Mouse (Mus musculus): Measurements from ENCODE around the gene Klhdc7b.
A peak's percentile ranks its signal among the peaks of the same experiment; 100 is the strongest.

Gene Klhdc7b

DNA sequence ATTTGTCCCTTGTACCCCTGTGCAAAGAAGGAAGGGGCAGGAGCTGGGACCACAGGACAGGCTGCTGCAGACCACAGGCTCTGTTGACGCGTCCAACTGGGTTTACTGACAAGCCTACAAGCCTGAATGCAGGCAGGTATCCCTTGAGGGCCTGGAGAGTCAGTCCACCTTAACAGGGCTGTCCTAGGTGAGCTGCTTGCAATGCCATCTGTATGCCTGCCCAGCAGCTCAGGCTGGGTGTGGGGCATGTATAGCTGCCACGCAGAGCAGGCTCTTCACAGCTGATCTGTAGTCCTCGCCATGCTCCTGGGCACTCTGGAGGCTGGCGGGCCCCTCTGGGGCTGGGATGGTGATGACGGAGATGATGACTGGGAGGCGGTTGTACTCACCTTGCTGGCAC lies at the start of gene Klhdc7b:
TSS of gene Klhdc7b (plus strand) at position 301 of the 400 bp plus-strand sequence.
- DNase-seq = no peak

DNA sequence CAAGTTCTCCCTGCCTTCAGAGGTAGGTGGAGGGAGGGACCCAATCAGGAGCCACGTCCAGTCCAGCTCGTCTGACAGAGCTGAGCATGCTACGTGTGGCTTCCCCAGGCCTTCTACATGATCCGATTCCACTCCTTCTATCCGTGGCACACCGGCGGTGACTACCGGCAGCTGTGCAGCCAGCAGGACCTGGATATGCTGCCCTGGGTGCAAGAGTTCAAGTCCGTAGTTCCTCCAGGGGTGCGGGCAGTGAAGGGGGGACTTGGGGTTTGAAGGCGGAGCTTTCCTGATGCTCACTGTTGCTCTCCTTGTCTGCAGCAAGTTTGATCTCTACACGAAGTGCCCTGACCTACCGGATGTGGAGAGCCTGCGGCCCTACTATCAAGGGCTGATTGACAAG lies 48.3 kb upstream of the Klhdc7b start:
- DNase-seq = no peak

DNA sequence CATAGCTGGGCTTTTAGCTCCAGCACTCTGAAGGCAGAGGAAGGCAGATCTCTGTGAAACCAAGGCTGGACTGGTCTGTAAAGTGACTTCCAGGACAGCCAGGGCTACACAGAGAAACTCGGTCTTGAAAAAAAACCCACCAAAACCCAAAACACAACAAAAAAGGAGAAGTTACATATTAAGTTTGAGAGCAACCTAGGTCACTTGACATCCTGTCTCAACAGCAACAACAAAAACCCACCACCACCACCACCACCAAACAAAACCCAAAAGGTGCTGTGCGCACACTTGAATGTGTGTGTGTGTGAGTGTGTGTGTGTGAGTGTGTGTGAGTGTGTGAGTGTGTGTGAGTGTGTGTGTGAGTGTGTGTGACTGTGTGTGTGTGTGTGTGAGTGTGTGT lies 45.0 kb upstream of the Klhdc7b start:
- DNase-seq = no peak

DNA sequence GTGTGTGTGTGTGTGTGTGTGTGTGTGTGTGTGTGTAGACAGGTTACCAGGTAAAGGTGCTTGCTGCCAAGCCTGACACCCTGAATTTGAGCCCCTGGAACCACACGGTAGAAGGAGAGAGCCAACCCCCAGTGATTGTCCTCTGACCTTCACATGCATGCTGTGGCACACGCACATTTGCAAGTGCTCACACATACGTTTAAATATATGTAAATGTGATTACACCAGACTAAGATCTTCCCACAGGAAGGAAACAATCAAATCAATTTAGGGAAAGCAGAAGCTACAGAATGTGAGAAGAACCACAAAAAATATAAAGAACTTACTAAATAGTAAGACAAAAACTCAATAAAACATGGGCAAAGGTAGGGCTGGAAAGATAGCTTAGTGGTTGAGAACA lies 44.6 kb upstream of the Klhdc7b start:
- DNase-seq = no peak

DNA sequence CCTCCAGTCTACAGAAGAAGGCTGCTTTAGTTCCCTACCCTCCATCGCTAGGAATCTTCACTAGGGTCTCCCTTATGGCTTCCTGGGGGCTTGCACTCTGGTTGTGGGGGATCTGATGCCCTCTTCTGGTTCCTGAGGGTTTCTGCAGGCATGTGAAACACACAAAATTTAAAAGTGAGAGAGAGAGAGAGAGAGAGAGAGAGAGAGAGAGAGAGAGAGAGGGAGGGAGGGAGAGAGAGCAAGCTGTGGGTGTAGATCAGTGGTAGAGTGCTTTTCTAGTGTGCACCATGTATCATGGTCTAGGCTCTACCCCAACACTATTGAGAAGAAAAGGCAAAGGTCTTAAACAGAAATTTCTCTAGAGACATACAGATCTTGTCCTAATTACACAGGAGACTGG lies 43.0 kb upstream of the Klhdc7b start:
- DNase-seq = no peak

DNA sequence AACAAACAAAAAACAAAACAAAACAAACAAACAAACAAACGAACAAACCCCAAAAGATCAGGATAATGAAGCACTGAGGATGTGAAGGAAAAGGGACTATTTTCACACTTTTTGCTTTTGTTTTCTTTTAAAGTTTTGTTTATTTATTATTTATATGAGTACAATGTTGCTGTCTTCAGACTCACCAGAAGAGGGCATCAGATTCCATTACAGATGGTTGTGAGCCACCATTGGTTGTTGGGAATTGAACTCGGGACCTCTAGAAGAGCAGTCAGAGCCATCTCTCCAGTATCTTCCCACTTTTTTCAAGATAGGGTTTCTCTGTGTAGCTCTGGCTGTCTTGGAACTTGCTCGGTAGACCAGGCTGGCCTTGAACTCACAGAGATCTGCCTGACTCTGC lies 41.4 kb upstream of the Klhdc7b start:
- no peak for DNase-seq

DNA sequence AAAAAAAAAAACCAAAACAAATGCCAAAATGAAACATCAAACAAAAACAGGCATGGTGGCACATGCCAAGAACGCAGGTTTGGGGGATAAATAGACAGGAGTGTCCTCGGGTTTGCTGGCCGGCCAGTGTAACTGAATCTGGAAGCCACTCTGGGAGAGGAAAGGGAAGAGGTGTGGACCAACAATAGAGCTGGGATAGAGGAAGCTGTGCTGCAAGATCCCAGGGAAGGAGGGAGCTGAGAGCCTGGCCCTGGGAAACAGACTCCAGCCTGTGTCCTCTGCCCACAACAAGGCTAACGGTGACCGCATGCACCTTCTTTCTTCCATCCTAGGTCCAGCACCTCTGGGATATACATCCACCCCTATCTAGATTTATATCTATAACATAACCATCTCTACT lies 34.3 kb upstream of the Klhdc7b start:
- no peak for DNase-seq

DNA sequence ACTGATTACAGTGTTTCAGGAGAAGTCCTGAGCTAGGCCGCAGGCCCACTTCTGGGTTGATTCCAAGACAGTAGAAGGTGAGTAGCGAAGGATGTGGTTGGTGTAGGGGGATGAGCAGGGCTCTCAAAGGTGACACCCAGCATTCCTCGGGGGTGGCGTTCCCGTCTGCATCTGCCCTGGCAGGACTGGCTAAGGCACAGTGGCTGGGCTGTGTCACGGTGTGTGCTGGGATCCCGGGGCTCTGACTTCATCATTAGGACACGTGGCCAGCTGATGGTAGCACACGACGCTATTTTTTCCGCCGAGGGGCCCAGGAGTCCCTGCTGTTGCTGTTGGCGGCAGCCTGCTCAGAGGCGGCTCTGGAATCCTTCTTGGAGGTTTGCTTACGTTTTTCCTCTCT lies 33.4 kb upstream of the Klhdc7b start:
- no peak for DNase-seq

DNA sequence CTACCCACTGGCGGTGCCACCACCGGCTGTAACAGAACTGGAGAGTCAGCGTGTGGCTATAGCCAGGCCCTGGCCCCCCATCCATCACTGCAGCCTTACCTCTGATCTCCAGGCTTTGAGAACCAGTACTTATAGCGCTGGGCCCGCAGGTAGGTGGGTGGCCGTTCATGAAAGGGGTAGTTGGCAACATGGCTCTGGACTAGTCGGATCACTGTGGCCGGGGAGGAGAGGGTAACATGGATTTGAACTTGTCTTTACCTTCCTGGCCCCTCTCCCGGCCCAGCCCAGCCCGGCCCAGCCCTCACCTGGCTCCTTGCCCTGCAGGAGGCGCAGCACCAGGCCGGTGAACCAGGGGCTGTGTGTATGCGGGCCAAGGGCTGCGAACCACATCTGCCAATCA lies 32.7 kb upstream of the Klhdc7b start:
- DNase-seq = no peak

DNA sequence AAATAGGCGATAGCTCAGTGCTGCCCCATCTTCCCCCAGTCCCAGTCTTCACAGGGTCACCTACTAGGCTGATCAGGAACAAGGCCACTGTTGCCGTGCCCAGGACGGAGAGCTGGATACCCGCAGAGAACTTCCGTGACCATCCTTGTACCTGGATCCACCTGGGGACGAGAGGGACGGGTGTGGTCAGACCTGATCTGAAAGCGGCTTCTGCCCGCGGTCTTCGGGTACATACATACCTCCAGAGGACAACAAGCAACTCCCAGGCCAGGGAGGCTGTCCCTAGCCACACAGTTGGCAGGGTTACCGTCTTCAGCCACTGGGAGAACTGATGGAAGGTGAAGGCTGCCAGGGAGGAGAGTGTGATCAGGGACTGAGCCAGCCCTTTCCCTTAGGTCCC lies 31.9 kb upstream of the Klhdc7b start:
- no peak for DNase-seq

DNA sequence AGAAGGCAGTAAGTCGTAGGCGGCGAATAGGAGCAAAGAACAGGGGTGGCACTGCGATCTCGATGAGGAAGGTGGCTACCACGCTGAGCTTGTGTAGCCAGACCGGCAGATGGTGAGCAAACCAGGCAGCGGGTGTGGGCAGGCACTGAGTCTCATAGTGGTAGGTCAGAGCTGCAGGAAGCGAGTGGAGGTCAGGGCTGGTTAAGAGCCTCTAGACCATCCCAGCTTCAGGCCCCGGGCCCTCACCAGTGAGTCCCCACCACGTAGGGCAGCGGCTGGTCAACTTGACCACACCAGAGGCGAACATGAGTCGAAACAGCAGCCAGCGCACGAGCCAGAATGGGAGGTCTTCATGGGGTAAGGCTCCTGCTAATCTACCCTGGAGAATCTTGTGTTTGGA lies 30.9 kb upstream of the Klhdc7b start:
- DNase-seq = no peak

DNA sequence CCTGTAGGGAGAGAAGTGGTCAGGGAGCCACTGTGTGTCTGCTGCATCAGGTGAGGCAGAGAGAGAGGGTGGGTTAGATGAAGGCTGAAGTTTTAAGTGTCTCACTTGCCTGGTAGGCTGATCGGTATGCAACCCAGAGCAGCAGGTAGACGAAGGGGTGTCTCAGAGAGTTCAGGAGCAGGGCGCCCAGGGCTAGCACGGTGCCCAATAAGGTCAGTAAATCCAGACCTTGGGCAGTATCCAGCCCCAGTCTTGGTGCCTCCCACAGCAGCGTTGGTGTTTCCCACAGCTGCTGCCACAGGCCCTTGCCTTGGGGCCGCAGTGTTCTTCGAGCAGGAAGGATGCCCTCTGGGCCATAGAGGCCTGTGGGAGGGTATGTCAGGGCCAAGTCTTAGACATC lies 30.3 kb upstream of the Klhdc7b start:
- DNase-seq = no peak

DNA sequence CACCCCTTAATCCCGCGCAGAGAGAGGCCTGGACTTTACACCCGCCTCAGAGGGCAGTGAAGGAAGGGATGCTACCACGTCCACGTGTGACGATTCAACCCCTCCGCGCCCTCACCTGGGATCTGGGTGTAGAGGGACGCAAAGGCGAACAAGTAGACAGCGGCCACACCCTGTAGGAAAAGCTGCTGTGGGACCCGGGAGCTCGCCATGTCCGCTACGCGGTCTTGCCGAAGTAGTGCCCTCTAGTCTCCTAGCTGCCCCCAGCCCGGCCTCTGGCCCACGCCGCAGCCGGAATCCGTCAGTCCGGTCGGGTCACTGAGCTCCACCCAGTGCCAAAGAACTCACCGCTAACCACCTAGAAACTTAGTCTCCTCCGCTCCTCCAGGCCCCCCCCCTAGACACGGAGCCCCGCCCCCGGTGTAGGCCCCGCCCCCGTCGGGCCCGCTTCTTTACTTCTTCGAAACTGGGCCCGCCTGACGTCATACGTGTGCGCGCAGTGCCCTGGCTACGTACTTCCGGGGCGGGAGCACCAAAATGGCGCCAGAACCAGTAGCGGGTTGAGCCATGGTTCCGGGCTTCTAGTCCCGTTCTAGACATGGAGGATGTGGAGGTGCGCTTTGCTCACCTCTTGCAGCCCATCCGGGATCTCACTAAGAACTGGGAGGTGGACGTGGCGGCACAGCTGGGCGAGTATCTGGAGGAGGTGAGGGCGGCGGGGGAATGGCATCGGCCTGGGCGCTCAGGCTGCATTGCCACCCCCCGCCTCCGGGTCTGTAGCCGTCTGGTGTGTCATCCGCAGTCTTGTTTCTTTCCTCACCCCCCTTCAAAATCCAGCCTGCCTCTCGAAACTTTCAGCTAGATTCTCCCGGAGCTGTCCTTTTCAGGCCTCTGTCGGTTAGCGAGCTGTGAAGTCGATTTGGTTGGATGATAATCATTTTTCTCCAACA lies 29.2 kb upstream of the Klhdc7b start, which contains the start of the genes Lmf2 and Ncaph2:
TSS of gene Lmf2 (minus strand) at position 419 of the 947 bp plus-strand sequence.
TSS of gene Ncaph2 (plus strand) at position 479 of the 947 bp plus-strand sequence.
- peak; percentile 95 for DNase-seq

DNA sequence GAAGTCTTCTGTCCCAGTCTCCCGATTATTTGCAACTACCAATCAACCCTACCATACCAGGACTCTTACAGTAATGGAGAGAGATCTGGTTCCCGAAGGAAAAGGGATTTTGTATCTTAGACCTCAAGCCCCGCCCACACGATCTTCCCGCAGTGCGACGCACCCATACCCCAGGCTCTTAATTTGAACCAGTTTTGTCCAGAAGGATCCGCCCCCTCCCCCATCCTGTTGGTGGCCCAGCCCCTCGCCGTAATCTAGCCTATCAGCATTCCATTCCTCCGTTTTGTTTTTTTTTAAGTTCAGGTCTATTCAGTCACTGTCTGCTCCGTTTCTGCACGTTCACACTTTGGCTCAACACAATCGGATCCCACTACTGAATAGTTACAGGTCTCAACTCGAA lies 28.3 kb upstream of the Klhdc7b start:
- DNase-seq = no peak

DNA sequence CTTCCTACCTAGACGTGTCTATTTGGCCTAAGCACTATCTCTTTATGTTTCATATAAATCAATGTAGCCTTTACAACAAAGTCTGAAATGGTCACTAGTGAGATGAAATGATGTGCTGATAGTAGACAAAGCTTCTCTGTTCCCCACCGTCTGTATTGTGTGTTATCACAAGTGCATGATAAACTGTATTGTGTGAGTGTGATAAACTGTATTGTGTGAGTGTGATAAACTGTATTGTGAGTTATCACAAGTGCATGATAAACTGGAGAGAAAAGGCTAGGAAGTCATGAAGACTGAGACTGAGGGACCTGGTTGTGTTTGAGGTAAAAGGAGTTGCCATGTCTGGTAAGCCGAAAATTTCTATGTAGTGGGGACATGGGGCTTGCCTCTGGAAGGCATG lies 25.9 kb upstream of the Klhdc7b start:
- no peak for DNase-seq

DNA sequence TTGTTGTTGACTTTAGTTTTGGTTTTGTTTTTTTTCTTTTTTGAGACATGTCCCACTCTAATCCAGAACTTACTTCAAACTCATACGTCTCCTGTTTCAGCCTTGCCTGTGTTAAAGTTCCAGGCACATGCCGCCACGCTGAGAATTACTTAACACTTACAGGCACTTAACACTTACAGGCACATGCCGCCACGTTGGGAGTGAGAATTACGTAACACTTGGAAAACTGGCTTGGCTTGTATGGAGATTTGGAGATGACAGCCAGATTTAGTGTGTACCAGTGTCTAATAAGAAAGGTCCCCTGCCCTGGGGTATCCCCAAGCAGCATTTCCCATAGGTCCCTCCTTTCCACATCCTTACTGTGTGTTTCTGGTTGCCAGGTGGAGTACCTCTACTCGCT lies 21.7 kb upstream of the Klhdc7b start:
- DNase-seq = no peak

DNA sequence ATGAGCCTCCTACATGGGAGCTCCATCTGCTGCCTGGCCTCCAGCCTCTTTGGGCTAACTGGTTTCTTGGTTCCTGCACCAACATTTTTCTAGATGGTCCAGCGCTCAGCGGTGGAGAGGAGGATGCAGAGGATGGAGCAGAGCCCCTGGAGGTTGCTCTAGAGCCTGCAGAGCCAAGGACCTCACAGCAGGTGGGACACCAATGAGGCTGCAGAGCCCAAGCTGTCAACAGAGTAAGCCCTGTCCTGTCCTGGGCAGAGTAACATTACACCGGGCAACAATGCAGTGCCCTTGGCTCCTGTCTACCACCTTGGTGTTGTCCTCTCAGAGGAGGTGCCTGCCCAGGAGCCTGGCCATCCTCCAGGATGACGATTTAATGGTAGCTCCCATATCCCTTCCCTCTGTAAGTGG lies 19.6 kb upstream of the Klhdc7b start:
- DNase-seq = peak; percentile 88 to 90

DNA sequence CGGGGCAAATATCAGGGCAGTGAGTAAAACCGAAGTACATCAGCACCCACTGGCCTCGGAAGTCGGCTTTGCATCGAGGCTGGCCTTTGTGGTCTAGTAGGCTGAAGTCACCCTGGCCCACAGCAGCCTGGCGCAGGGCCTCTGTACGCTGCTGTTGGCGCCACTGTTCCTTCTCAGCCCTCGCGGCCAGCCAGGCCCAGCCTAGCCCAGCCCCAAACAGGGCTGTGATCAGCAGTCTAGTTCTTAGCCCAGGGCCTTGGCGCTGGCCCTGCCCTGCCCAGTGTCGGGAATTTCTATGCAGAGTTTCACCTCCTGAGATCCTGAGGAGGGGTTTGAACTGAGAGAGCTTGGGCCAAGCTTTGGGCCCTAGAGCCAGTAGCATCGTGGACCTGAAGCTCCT lies 12.6 kb upstream of the Klhdc7b start:
- DNase-seq = peak in 1 of 2 experiments; percentile 12

DNA sequence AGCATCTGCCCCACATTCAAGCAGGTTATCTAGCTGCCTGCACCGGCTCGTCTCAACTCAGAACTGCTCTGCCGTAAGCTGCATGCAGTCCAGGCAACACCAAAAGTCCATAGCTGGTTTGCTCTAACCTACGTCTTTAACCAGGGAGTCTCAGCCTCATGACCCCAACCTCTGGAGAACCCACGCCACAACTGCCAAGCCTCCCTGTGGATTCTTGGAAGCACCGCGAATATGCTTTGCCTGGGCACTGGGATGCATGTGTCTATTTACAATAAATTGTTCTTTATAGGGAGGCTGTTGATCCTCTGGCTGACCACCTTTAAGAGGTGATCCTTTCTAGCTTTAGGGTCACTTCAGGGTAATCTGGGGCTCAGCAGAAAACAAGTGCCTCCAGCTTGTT lies 12.2 kb upstream of the Klhdc7b start:
- peak in 1 of 2 experiments; percentile 8 for DNase-seq

DNA sequence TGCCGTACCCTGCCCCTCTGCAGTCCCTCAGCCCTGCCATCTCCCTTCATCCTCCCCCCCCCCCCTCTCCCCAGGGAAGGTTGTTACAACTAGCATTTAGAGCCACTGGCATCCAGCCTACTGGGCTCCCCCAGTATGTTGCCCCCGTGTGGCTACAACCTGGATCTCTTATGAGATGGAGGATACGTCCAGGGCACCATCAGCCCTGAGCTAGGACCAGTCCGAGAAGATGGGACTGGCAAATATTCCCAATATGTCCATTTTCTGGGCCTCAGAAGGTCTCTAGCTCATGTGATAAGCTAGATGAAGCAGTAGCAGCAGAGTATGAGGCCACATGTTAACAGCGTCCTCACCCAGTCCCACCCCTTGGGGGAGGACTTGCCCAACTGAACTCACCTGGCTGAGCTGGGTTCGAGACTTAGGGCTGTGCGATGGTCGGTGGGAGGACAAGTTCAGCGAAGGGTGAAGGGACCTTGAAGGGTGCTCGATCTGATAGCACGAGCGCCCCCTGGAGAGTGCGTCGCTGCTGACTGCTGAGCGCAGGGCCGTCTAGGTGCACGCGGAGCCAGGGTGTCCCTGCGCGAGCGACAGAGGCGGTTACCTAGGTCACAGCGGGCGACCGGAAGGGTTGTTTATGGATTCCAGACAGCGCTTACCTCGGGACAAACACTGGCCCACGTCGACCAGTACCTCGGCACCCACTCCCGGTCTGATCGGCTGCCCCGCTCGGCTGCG lies 11.5 kb upstream of the Klhdc7b start:
- peak; percentile 79 to 83 for DNase-seq

DNA sequence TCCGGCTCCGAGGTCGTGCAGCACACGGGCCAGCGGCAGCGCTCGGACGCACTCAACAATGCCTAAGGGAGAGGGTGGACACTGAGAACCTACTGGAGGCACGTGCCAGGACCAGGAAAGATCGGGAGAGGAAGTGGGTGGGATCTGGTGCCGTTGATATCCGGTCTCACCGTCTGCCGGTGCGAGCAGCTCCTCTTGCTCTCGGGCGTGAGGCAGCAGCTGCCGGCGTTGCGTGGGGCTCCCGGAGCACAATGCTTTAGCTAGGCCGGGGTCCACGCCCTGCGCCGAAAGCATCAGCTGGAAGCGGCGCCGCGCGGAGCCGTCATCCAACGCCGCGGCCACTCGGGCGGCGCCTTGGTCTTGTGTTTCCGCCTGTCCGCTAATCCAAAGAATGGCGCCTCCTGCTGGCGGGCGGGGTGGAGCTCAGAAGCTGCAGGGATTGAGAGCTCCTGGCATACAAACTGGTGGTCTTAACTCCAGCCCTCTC lies 10.9 kb upstream of the Klhdc7b start, which contains the start of gene Sco2:
TSS of gene Sco2 (minus strand) at position 85 of the 487 bp plus-strand sequence.
- DNase-seq = peak; percentile 96 to 98

DNA sequence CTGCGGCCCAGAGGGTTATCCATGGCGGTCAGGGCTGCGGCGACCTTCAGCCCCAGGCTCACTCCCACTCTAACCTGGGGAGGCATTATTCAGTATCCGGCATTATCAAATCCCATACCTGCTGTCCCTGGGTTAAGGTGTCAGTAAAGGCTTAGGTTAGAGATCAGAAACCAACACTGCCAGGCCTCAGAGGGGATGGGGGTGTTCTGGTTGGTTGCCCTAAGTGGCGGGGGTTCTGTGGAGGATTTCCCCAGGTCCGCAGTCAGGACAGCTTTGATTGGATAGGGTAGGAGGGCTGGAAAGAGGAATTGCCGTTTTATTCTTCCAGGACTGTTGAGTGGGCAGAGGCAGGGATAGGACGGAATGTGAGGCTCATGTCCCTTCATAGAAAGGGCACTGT lies 10.4 kb upstream of the Klhdc7b start:
- DNase-seq = peak in 1 of 2 experiments; percentile 5

DNA sequence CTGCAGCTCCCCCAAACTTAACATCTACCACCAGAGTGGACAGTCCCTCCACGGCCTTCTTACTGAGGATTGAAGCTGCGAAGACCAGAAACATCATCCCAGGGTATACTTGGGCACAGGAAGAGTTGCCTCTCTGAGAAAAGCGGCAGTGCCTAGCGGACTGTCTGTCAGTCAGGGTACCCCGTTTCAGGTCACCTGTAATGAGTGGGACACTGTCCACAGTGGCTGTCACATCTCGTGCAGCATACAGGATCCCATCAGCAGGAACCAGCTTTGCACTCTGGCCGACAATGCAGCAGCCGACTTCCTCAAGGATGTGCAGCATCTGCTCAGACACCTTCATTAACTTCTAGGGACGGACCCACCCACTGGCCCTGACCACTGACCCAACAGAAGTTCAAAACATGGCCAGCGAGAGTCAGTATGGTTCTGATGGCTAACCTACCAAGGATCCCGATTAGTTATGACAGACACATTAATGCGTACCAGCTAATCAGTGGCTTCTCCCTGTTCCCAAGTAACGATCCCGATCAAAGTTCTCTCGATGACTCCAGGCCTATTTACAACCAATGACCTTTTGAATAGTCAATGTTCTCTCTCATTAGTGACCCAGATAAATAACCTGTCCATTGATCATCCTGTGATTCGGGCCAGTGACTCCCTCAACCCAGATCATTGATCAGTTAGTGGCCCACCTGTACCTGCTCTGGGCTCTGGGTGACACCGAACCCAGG lies 9.7 kb upstream of the Klhdc7b start:
- peak in 1 of 2 experiments; percentile 14 for DNase-seq
